Mouse (Mus musculus) erythroblast, embryonic 14.5 days (primary cell): ENCODE measurements around the gene 4930518I15Rik.

Experiments
- GATA1 ChIP-seq: IDR thresholded peaks from 2 replicates; pipeline ENCODE4 v1.6.1; 2012; ENCODE audit warnings: low read length, inconsistent platforms, mixed read lengths
- TAL1 ChIP-seq: IDR thresholded peaks from 3 replicates; pipeline ENCODE4 v1.6.1; 2012; ENCODE audit warnings: low read length, inconsistent platforms, mixed read lengths

- TF ChIP-seq TAL1 = no peak
- no peak for TF ChIP-seq GATA1
Measured at GRCm38 (mm10) chr2:156873629-156874028, 15.9 kb upstream of the 4930518I15Rik start.
